Mouse (Mus musculus) megakaryocyte, adult 5-6 weeks (primary cell): ENCODE results near the gene Plcd1. TPM values are rescaled to one million over a fixed set of nuclear protein-coding genes. Genes with fewer than 3 reads are reported as not detected.
A peak's percentile ranks its signal among the peaks of the same experiment; 100 is the strongest.

Experiments used
- ATAC-seq: 2 replicates; pipeline ENCODE4 v1.8.0; 2016; ENCODE audit warnings: mild to moderate bottlenecking, inconsistent platforms; ENCODE audit not compliant: poor library complexity, severe bottlenecking
- total RNA-seq, 2 experiments: library from RNA; stranded (forward) in 1 of 2; stranded (reverse) in 1 of 2; fragments of 153-499, 151-499 nt in 1 of 2; fragments of 221-1000, 200-1000 nt in 1 of 2; gene quantifications; 2 replicates each; pipeline versions ENCODE4 v1.2.3 to v1.2.4; 2015 to 2017

The Plcd1 gene
- total RNA-seq (2015) (0.16 and 0.87 TPM in 2 replicates), total RNA-seq (2017) (0.26 and 0.53 TPM in 2 replicates)

DNA sequence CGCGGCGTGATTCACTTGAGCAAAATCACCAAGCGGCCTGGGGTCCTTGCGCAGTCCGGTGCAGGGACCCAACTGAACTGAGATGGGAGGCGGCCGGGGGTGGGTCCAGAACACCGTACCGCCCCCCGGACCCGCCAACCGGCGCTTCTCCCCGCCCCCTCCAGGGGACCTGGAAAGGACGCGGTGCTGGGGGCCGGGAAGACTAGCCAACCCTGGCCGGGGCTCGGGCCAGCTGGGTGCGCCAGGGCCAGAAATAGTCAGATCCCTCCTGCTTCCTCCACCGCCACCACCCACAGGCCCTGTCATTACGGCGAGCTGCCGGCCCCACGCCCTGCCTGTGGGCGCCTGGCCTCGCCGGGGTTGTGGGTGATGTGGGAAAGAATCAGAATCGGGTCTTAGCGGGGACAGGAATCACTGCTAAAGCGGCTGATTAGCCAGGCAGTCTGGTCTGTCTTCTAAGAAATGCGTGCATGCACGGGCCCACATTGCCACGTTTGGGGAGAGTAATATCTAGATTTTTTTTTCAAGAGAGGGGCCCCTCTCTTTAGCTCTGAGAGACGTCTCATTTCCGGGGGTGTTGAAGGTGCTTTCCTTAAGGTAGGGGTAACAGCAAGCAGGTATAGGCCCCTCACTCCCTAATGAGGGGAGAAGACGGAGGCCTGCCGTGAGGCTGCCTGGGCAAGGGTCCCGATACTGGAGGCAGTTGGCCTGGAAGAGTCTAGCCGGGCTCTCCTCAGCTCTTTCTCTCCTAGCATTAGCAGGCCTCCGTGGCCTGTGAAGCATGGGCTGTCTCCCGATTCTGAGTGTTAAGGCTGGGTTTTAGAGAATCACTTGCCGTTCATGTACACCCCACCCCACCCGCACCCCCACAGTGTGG is at the start of gene Plcd1:
Gene Plcd1, minus strand, starts transcription at position 84 of the 877 bp plus-strand sequence.
- ATAC-seq = peak; percentile 69

DNA sequence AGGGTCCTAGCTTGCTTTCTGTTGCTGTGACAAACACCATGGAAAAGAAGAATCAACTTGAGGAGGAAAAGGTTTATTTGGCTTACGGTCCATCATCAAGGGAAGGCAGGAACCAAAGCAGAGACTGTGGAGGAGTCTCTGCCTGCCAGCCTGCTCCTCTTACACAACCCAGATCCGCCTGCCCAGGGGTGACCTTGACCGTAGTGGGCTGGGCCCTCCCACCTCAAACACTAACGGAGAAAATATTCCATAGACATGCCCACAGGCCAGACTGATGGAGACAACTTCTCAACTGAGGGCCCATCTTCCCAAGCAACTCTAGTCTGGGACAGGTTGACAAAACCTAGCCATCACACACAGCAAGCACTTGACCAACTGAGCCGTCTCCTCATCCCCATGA is 48.8 kb upstream of the Plcd1 start:
- ATAC-seq = no peak

DNA sequence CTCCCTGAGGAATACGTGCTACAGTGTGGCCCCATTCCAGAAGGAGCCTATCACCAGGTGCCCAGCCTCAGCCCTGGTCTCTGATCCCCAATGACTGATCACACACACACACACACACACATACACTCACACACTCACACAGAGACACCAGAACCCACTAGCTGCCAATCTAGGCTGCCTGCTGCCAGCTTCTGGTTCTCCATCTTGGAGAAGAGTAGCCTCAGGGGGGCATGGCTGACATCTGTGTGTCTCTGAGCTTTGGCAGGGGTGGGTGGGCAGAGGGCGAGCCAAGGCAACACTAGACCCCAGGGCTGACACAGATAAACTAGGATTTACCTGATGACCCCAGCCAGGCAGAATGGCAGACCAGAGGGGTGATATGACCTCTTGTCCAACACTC is 45.5 kb upstream of the Plcd1 start:
- no peak for ATAC-seq

DNA sequence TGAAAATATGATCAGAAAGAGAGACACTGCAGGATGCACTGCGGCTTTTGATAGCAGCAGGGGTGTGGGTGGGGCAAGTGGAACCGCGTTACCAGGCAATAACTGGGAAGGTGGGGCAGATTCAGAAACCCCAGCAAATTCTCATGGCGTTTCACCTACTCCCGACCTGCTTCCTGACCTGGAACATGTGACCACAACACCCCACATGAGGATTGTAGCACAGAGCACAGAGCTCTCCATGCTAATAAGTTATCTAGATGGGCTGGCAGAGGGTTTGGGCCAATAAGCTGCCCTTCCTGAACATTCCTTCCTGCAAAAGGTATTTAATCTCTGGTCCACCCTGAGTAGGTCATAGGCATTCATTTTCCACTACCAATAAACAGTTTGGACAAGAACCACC is 37.4 kb upstream of the Plcd1 start:
- no peak for ATAC-seq

DNA sequence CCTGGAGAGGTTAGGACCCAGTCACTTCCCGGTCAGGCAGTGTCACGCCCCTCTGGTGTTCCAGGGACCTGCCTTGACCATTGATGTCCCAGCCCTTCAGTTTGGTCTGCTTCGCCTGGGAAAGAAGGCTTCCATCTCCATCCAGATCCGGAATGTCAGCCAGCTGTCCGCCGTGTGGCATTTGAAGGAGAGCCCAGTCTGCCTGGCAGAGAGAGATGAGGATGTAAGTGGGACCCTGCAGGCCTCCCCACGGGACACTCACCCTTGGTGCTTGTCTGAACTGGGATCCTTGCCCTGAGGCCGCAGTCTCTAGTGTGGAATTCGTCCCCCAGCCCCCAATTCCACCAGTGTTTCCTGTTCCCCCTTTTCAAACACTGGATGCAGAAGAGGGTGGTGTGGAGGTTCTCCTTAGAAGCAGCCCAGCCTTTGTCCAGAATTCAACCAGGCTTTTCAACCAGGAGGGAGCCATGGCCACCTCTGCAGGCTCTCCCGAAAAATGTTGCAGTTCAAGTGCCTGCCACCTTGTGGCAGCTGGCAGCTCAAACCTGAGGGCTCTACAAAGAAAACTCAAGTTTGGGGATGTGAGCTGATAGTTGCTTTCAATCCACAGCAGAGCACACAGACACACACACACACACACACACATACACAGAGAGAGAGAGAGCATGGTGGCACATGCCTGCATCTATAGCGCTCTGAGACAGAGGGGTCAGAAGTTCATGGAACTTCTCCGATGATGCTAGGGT is 35.3 kb upstream of the Plcd1 start:
- ATAC-seq = no peak

DNA sequence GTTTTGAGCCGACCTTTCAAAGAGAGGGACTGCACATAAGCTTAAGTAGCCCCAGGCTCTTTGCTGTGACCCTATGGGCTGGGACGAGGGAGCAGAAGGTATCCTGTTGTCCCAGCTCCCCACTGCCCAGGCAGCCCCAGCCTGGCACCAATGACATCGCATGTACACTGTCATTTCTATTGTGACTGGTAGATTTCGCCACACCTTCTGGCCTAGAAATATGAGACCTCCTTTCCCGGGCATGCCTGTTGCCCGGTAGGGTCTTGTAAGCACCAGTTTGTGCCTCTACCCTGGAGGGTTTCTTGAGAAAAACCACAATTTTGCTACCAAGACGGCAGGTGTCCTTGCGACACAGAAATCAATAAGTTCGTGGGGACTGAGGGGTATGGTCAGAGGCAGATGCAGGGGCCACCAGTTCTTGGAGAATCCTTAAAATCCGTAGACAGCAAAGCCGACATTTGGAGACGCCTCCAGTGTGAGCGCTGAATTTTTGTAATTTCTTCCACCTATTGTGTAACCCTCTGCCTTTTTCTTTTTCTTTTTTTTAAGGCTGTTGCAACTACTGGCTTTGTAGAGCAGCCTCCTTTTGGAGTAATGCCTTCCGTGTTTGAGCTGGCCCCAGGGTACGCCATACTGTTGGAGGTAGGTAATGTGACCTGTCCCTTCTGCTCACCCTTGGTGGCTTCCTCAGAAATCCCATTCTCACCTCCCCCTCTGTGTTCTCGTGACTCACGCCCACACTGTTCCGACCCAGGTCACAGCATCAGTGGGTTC is 29.5 kb upstream of the Plcd1 start:
- peak; percentile 62 for ATAC-seq

DNA sequence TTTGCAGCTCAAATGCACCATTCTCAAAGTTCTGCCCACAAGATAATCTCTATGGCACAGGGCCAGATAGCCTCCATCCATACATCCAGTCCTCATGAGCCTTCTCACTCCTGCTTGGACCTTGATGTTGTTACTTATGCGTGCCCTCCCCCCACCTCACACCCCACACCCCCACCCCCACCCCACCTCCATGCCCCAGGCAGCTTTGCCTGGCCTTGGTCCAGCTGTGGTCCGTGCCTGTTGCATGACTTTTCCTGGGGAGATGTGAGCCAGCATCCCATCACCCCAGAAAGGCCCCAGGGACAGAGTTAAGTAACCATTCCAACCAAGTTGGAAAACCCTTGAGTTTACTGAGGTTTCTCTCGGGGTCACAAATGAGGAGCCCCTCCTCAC is 26.9 kb upstream of the Plcd1 start:
- ATAC-seq = no peak

DNA sequence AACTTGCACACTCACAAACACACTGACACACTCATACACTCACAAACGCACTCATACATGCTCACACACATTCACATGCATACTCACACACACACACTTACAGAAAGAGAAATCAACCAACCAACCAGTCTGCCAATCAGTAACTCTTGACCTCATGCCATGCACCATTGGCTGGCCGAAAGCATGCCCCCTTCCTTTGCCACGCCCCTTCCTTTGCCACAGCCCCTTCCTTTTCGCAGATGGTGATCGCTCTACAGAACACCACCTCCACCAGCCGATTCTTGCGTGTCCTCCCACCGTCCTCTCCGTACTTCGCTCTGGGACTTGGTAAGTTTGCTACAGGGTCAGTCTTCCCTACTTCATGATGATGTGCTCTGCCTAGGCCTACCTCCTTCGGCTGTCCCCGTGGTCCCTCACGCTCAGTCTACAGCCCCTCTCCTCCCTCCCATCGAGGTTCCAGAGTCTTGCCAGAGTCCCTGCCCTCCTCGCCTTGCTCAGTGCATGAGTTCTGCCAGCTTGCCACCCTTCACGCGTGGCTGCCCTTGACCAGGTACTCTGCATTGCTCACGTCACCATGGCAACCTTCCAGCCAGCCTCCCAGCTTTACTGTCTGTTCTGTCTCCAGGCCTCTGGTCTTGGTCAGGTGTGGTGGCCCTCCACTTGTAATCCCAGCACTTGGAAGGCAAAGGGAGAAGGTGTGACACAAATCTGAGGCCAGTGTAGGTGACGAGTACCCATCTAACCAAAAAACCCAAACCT is 26.3 kb upstream of the Plcd1 start:
- ATAC-seq = no peak

DNA sequence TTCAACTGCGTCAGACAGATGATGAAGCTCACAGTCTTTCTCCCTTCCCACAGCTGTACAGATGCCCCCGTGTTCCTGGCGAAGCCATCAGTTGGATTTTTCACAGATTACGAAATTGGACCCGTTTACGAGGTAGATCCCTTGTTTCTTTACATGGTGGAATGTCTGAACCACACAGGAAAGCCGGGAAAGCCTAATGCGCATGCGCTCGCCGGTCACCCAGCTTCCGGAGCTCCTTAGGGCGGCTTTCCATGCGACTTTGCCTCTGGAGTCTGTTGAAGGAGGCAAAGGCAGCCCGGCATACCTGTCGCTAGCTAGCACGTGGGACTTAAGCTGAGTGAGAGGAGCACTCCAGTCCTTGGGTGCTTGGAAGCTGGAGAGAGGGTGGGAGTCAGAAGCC is 21.6 kb upstream of the Plcd1 start:
- no peak for ATAC-seq

DNA sequence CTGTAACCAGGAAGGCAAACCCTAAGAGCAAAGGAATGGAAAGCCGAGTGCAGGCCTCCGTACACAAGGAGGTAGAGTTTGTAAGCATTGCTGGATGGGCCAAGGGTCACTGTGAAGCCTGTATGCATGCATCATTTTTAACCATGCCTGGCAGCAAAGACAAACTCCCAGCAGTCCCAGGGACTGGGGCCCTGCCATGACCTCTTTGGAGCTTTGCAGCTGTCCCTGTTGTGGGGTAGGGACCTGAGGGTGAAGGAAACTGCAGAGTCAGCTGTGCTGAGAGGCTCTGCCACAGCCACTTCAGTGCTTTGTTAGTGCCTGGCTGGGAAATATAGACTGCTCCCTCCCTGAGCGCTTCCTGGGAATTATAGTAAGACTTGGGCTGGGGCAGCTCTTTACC is 17.3 kb upstream of the Plcd1 start:
- no peak for ATAC-seq

DNA sequence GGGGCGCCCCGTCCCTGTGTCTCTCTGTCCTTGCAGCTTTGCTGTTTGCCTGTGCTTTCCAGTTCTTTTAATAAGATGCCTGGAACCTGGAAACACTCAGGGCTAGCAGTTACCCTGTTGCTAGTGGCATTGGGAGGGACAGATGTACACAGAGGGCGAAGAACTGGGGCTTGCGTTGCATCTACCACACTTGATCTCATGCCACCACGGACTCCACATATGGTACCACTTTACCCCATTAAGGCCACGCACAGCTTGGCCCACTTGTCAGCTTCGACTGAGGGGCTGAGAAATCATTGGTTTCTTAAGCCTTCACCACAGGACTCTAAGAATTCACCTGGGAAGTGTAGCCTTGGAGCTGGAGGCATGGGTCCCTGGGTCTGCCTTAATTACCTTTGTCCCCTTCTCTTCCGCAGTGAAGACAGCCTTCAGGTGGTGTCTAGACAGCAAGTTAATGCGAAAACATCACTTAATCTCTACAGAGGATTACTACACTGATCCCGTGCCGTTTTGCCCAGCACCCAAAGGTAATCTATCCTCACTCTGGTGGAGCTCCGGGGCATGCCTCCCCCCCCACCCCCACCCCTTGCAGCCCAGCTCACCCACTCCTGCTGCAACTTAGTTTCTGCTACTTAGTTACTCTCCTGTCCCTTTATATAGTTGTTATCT is 16.5 kb upstream of the Plcd1 start:
- no peak for ATAC-seq

DNA sequence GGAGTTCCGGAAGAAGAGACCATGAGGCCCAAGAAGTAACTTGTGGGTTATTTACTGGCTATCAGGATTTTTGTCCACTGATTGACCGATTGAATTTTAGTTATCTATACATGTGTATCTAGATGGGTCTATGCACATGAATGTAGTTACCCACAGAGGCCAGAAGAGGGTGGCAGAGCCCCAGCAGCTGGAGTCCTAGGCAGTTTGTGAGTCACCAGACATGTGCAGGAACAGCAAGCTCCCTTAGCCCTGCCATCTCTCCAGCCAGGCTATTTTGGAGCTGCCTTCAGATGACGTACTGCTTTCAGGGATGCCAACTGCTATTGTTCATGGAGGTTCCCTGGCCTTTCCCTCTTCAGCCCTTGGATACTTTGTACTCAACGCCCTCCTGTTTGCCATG is 14.3 kb upstream of the Plcd1 start:
- ATAC-seq = peak; percentile 71

DNA sequence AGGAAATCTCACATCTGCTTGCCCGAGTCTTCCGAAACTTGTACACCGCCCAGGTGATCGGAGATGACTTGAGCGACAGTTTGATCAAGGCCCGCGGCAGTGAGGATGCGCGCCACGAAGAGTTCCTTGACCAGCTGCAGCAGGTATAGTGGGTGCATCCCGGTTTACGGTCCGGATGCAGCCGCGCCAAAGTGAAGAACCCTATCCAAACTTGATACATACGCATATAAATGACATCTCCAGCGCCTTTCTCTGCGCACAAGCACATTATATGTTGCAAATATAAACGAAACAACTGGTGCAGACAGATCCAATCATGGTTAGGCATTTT is 9.4 kb upstream of the Plcd1 start:
- no peak for ATAC-seq

DNA sequence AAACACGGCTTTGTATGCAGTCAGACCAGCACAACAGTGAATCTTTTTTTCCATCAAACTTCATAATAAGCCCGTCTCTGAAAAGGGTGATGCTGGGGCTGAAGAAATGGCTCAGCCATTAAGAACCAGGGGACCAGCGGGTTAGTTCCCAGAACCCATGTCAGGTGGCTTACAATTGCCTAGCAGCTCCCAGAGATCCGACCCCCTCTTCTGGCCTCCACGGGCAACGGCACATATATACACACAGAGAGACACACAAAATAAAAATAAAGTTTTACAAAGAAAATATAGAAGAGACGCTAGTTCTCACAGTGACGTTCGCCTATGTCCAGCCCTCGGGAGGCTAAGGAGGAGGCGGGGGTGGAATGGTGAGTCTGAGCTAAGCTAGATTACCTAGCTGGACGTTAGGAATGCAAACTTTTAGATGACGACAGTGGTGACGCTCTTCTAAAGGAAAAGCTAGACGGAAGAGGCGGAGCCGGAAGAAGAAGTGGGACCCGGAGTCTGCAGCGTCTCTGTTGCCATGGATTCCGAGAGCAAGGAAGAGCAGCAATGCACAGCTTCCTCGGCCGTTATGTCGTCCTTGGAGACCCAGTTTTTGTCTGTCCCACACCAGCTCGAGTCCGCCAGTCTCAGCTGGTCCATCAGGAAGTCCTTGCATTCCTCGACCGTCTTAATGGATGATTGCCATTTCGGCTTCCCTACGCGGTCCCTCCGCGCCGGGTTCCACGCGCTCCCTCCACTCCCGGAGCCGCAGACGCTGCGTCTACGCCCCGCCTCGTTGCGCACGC is 8.9 kb upstream of the Plcd1 start, which contains the start of gene Dlec1:
Gene Dlec1, plus strand, starts transcription at position 487 of the 791 bp plus-strand sequence.
- ATAC-seq = peak; percentile 93

DNA sequence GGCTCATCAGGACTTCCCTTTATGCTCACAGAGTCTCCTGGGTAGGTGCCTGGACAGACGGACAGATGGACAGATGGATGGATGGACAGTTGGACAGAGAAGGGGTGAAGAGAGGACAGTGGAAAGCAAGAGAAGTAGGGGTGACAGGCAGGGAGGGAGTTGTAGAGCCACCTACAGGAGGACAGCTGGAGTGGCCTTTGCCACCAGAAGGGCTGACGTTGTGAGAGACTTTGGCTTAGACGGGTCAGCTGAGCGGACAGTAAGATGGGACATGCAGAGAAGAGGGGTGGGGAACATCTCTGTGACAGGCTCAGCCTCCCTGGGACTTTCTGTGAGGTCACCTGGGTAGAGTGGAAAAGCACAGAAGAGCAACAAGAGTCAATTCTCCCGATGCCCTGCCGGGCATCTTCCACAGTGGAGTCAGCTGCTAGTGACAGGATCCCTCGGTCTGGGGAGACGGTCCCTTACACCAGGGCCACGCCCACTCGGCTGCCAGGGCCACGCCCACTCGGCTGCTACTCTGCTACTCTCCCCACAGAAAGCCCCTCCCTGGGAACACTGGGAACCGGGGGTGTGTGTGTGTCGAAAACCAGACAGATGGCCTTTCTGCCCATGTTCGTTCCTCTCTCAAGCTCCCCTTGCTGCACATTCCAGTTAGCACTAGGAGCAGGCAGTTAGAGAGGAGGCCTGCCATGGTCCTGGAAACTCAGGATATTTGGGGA is 7.0 kb upstream of the Plcd1 start:
- no peak for ATAC-seq

DNA sequence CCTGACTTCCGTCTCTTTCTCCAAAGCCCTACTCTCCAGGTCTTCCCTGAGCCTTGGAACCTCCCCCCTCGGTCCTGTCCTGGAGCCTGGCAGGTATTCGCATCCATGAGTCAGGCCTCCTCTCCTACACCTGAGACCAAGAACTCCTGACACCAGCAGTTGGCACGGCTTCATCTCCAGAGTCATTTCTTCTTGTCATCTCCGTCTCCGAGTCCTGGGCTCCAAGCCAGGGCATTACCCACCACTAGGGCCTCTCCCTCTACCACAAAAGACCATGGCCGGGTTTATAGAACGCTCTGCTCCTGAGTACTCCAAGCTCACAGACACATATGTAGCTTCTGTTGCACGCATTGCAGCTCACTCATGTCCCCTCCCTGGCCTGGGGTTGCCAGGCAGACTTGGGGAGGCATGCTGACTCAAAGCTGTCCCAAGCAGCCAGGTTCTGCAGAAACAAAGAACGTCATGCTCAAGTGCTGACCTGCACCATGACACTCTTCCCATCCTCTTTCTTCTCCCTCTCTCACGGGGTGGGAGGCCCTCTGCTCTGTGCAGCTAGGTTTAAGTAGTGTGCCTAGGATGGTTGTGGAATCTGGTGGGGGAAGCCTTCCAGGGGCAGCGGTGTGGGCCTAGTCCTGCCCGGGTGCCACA is 1.3 kb upstream of the Plcd1 start:
- ATAC-seq = no peak

DNA sequence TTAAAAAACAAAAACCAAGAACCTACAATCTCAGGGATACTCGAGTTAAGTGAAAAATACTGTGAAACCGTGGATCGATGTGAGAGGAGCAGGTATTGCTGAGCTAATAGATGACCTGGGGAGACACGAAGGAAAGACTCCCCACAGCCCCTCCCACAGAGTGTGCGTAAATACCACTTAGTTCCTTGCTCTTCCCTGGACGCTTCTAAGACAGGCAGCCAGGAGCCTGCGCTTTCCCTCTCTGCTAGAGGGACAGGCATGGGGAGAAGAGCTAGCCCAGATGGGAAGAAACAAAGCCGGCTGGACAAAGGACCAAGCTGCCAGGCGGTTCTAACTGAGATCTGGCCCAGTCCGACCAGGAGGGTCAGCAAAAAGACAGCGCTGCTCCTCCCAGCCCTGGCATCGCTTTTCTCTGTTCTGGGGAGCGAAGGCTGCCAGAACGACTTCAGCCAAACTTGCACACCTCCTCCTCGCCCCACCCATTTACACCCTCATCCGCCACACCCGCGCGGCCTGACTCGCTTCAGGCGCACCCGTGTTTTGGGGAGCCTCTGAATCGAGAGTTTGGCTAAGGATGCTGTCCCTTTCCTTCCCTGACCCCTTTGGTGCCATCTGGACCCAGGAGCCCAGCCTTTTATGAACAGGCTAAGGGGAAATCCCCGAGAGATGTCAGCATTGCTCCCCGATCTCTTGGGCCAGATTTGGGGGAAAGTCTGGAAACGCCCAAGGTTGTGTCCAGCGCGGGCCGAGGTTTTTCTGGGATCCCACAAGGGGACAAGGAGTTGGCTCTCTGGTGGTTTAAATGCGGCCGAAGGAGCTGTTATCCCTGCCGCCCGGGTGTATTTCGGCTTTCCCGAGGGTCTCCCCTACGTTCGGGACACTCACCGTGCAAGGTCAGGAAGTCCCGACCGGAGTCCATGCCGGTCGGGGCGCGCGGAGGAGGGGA is 556 bp downstream of the Plcd1 start:
- ATAC-seq = no peak
